Mouse (Mus musculus): ENCODE measurements around the gene Sypl2.
A peak's percentile ranks its signal among the peaks of the same experiment; 100 is the strongest.

Sypl2 gene

GRCm38 (mm10) chr3:108188716-108189490 lies 37.5 kb downstream of the Sypl2 start:
- peaks cover 63% of the 10 kb centered on the region for H3K4me1 ChIP-seq (replicated peaks; ENCODE audit: low read depth, low read length)
- H3K9me3 ChIP-seq (ENCODE audit: low read length), result no peaks in the 10 kb centered on the region; the same call in 1 of the 2 replicates
- H3K36me3 ChIP-seq (ENCODE audit: insufficient read depth, low read length), result peaks cover 12% of the 10 kb centered on the region
- TF ChIP-seq NANOG (IDR thresholded peaks at IDR 0.05; ENCODE audit: borderline replicate concordance, low read length) (no peak), CTCF (conservative IDR thresholded peaks at IDR 0.05; ENCODE audit: low read length) (no peak)
- peaks cover 43% of the 10 kb centered on the region for H3K27me3 ChIP-seq (ENCODE audit: insufficient read depth, low read length)
- peak overlapping the region; percentile 64 for H3K4me3 ChIP-seq (replicated peaks; ENCODE audit: low read length)

- Histone ChIP-seq H3K9me3 (ENCODE audit: low read length) (no peaks in the 10 kb centered on the region; the same call in 1 of the 2 replicates), H3K27me3 (ENCODE audit: insufficient read depth, low read length) (peaks cover 48% of the 10 kb centered on the region), H3K4me1 (replicated peaks; ENCODE audit: low read depth, low read length) (peaks cover 55% of the 10 kb centered on the region), H3K36me3 (ENCODE audit: insufficient read depth, low read length) (peaks cover 10% of the 10 kb centered on the region), H3K4me3 (replicated peaks; ENCODE audit: low read length) (peak overlapping the region; percentile 88)
- no peak for TF ChIP-seq CTCF (conservative IDR thresholded peaks at IDR 0.05; ENCODE audit: low read length)
- TF ChIP-seq POU5F1 (IDR thresholded peaks at IDR 0.05; ENCODE audit: borderline replicate concordance, low read length), result no peak
- no peak for TF ChIP-seq NANOG (IDR thresholded peaks at IDR 0.05; ENCODE audit: borderline replicate concordance, low read length)
Measured at GRCm38 (mm10) chr3:108187111-108187795, 39.2 kb downstream of the Sypl2 start.

- TF ChIP-seq NANOG (IDR thresholded peaks at IDR 0.05; ENCODE audit: borderline replicate concordance, low read length) (no peak), POU5F1 (IDR thresholded peaks at IDR 0.05; ENCODE audit: borderline replicate concordance, low read length) (no peak), CTCF (conservative IDR thresholded peaks at IDR 0.05; ENCODE audit: low read length) (no peak)
- peaks cover 4% of the 10 kb centered on the region; the same call in 1 of the 2 replicates for H3K36me3 ChIP-seq (ENCODE audit: insufficient read depth, low read length)
- H3K4me3 ChIP-seq (replicated peaks; ENCODE audit: low read length), result peak within 1 kb of the TSS; percentile 88
- H3K4me1 ChIP-seq (replicated peaks; ENCODE audit: low read depth, low read length), result peaks cover 59% of the 10 kb centered on the region
- no peaks in the 10 kb centered on the region; the same call in 1 of the 2 replicates for H3K9me3 ChIP-seq (ENCODE audit: low read length)
- peaks cover 48% of the 10 kb centered on the region for H3K27me3 ChIP-seq (ENCODE audit: insufficient read depth, low read length)
Measured at GRCm38 (mm10) chr3:108186098-108187047, 40.1 kb downstream of the Sypl2 start, which contains the start of gene Amigo1. Gene Amigo1, plus strand, starts transcription at chr3:108186335.

GRCm38 (mm10) chr3:108185460-108186097 lies 40.9 kb downstream of the Sypl2 start:
- peaks cover 48% of the 10 kb centered on the region for H3K27me3 ChIP-seq (ENCODE audit: insufficient read depth, low read length)
- TF ChIP-seq NANOG (IDR thresholded peaks at IDR 0.05; ENCODE audit: borderline replicate concordance, low read length), result no peak
- no peak for TF ChIP-seq POU5F1 (IDR thresholded peaks at IDR 0.05; ENCODE audit: borderline replicate concordance, low read length)
- TF ChIP-seq CTCF (conservative IDR thresholded peaks at IDR 0.05; ENCODE audit: low read length), result no peak
- H3K9me3 ChIP-seq (ENCODE audit: low read length), result no peaks in the 10 kb centered on the region; the same call in 1 of the 2 replicates
- H3K36me3 ChIP-seq (ENCODE audit: insufficient read depth, low read length), result 0 out of 2 replicates have a peak, but pooled peaks cover 4% of the 10 kb centered on the region
- H3K4me3 ChIP-seq (replicated peaks; ENCODE audit: low read length), result peak overlapping the region; percentile 88
- peaks cover 54% of the 10 kb centered on the region for H3K4me1 ChIP-seq (replicated peaks; ENCODE audit: low read depth, low read length)

GRCm38 (mm10) chr3:108184742-108185141 lies 41.7 kb downstream of the Sypl2 start:
- Histone ChIP-seq H3K36me3 (ENCODE audit: insufficient read depth, low read length) (0 out of 2 replicates have a peak, but pooled peaks cover 4% of the 10 kb centered on the region), H3K27me3 (ENCODE audit: insufficient read depth, low read length) (peaks cover 48% of the 10 kb centered on the region), H3K9me3 (ENCODE audit: low read length) (no peaks in the 10 kb centered on the region; the same call in 1 of the 2 replicates), H3K4me1 (replicated peaks; ENCODE audit: low read depth, low read length) (peaks cover 45% of the 10 kb centered on the region), H3K4me3 (replicated peaks; ENCODE audit: low read length) (no peak overlapping the region)
- TF ChIP-seq CTCF (conservative IDR thresholded peaks at IDR 0.05; ENCODE audit: low read length) (no peak), POU5F1 (IDR thresholded peaks at IDR 0.05; ENCODE audit: borderline replicate concordance, low read length) (no peak), NANOG (IDR thresholded peaks at IDR 0.05; ENCODE audit: borderline replicate concordance, low read length) (no peak)

GRCm38 (mm10) chr3:108180514-108180913 lies 45.9 kb downstream of the Sypl2 start:
- Histone ChIP-seq H3K27me3 (ENCODE audit: insufficient read depth, low read length) (peaks cover 23% of the 10 kb centered on the region), H3K4me3 (replicated peaks; ENCODE audit: low read length) (no peak overlapping the region), H3K4me1 (replicated peaks; ENCODE audit: low read depth, low read length) (peaks cover 15% of the 10 kb centered on the region), H3K36me3 (ENCODE audit: insufficient read depth, low read length) (no peaks in the 10 kb centered on the region), H3K9me3 (ENCODE audit: low read length) (no peaks in the 10 kb centered on the region; the same call in 1 of the 2 replicates)
- TF ChIP-seq CTCF (conservative IDR thresholded peaks at IDR 0.05; ENCODE audit: low read length) (no peak), POU5F1 (IDR thresholded peaks at IDR 0.05; ENCODE audit: borderline replicate concordance, low read length) (no peak), NANOG (IDR thresholded peaks at IDR 0.05; ENCODE audit: borderline replicate concordance, low read length) (no peak)

All from E14TG2a.4 (cell line).